In the genomic region with DNA sequence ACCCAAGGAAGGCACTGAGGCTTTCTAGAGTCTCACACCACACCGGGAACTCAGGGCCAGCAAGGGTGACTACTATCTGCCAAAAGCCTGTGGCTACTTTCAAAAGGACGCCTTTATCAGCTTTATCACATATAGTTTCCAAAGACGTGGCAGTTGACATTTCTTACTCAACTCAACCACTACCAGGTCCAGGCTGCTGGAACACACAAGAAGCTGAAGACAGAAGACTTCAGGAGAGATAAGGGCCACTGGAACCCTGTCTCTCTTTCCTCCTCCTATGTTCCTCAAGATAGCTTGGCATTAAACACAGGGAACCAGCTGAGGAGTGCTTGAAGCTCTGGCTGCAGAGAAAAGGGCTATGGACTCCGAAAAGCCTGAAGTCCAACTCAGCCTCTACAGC, we compare ENCODE assay signal across 16 mouse cellular contexts. TPM values are rescaled to one million over a fixed set of nuclear protein-coding genes. Genes with fewer than 3 reads are reported as not detected.
DNase-seq lines count a peak whose midpoint lies in the region; ATAC-seq lines count a peak whose summit lies in the region.
"Had no signal": no experiment of that assay in that cellular context is flagged by ENCODE, and none has a peak within 500 bp of the region (broad histone marks: within the 10 kb centered on the region; RNA-seq: fewer than 3 reads in every experiment).

No protein-coding gene starts in this region.

- no peaks in the 10 kb centered on the region for H3K4me1 ChIP-seq in kidney, embryonic 15.5 days
- peaks cover 68% of the 10 kb centered on the region for H3K4me1 ChIP-seq in liver, embryonic 12.5 days
- H3K4me1 ChIP-seq in forebrain, embryonic 11.5 days (replicated peaks; ENCODE audit: control insufficient read depth, insufficient read depth, low read length): no peaks in the 10 kb centered on the region
- H3K4me1 ChIP-seq: midbrain, embryonic 12.5 days had no signal

- peak; percentile 1 for DNase-seq in kidney, postnatal 10 days
- DNase-seq in embryo, embryonic 9.5 days (ENCODE audit: extremely low spot score): no peak
- DNase-seq in forebrain, embryonic 11.5 days (ENCODE audit: low spot score): no peak
- DNase-seq: cerebellum, postnatal 14 days; gastrocnemius, postnatal 25 days; retina, postnatal 1 day; thymus, postnatal 4 days had no signal

- no peak overlapping the region for H3K27ac ChIP-seq in kidney, embryonic 15.5 days
- H3K27ac ChIP-seq in liver, embryonic 12.5 days: peak overlapping the region; percentile 12
- no peak overlapping the region for H3K27ac ChIP-seq in forebrain, embryonic 11.5 days (ENCODE audit: low read depth, low read length)
- H3K27ac ChIP-seq: heart, embryonic 15.5 days; hindbrain, embryonic 14.5 days; layer of hippocampus, adult 2 months; midbrain, embryonic 12.5 days had no signal

- no peak for ATAC-seq in kidney, embryonic 15.5 days (replicated peaks; ENCODE audit: low FRiP score)
- ATAC-seq in common myeloid progenitor, adult 5-6 weeks (replicated peaks; ENCODE audit: low read depth, poor library complexity, severe bottlenecking): peak; percentile 28
- ATAC-seq in liver, embryonic 12.5 days: peak; percentile 63
- peak; percentile 81 for ATAC-seq in megakaryocyte-erythroid progenitor cell, adult 5-6 weeks (replicated peaks; ENCODE audit: low FRiP score, low TSS enrichment, poor library complexity, severe bottlenecking)
- ATAC-seq in forebrain, embryonic 11.5 days (replicated peaks; ENCODE audit: low FRiP score): no peak

- H3K27me3 ChIP-seq in kidney, embryonic 15.5 days: no peaks in the 10 kb centered on the region
- H3K27me3 ChIP-seq in liver, embryonic 12.5 days (replicated peaks): no peaks in the 10 kb centered on the region
- H3K27me3 ChIP-seq in forebrain, embryonic 11.5 days (ENCODE audit: control insufficient read depth, insufficient read depth, low read length): no peaks in the 10 kb centered on the region
- H3K27me3 ChIP-seq: heart, embryonic 15.5 days; midbrain, embryonic 12.5 days had no signal

- H3K36me3 ChIP-seq in kidney, embryonic 15.5 days: no peaks in the 10 kb centered on the region
- H3K36me3 ChIP-seq in liver, embryonic 12.5 days: peaks cover 38% of the 10 kb centered on the region
- H3K36me3 ChIP-seq in forebrain, embryonic 11.5 days (ENCODE audit: control insufficient read depth, insufficient read depth, low read length): no peaks in the 10 kb centered on the region
- H3K36me3 ChIP-seq: heart, embryonic 15.5 days; midbrain, embryonic 12.5 days had no signal

- H3K4me3 ChIP-seq in kidney, embryonic 15.5 days (replicated peaks): no peak overlapping the region
- H3K4me3 ChIP-seq in liver, embryonic 12.5 days: no peak overlapping the region
- no peak overlapping the region for H3K4me3 ChIP-seq in forebrain, embryonic 11.5 days (ENCODE audit: low read depth, low read length)
- H3K4me3 ChIP-seq: heart, embryonic 15.5 days; layer of hippocampus, adult 2 months; midbrain, embryonic 12.5 days; myocyte had no signal

- 84% methylated on average over 4 of the region's 4 CpGs for WGBS in kidney, embryonic 15.5 days
- WGBS in liver, embryonic 12.5 days (ENCODE audit: insufficient replicate concordance): 31% methylated on average over 4 of the region's 4 CpGs
- 82% methylated on average over 4 of the region's 4 CpGs for WGBS in forebrain, embryonic 11.5 days

- no peak overlapping the region for H3K9ac ChIP-seq in kidney, embryonic 15.5 days
- 0 out of 2 replicates have a peak overlapping the region, but pooled peaks have one; percentile 48 for H3K9ac ChIP-seq in liver, embryonic 12.5 days
- no peak overlapping the region for H3K9ac ChIP-seq in forebrain, embryonic 11.5 days (ENCODE audit: low read length)
- H3K9ac ChIP-seq: heart, embryonic 15.5 days; hindbrain, embryonic 14.5 days; midbrain, embryonic 12.5 days had no signal

- no peak overlapping the region for H3K4me2 ChIP-seq in kidney, embryonic 15.5 days
- H3K4me2 ChIP-seq in liver, embryonic 12.5 days: peak overlapping the region; percentile 1; the same call in 1 of the 2 replicates
- H3K4me2 ChIP-seq in forebrain, embryonic 11.5 days (ENCODE audit: low read depth, low read length, severe bottlenecking): no peak overlapping the region
- H3K4me2 ChIP-seq: heart, embryonic 15.5 days; hindbrain, embryonic 14.5 days; midbrain, embryonic 12.5 days had no signal

- H3K9me3 ChIP-seq in kidney, embryonic 15.5 days (replicated peaks): no peaks in the 10 kb centered on the region
- no peaks in the 10 kb centered on the region for H3K9me3 ChIP-seq in liver, embryonic 12.5 days (replicated peaks)
- no peaks in the 10 kb centered on the region for H3K9me3 ChIP-seq in forebrain, embryonic 11.5 days (ENCODE audit: control insufficient read depth, low read length)
- H3K9me3 ChIP-seq: heart, embryonic 15.5 days; midbrain, embryonic 12.5 days had no signal

RNA-seq across cellular contexts. Expression of gene St3gal4, which starts 21.2 kb away (rescaled TPM):
- polyA plus RNA-seq in kidney, embryonic 15.5 days (2015; fragmentation: Nextera tagmentation; extraction: Ambion mirVana): 17.4 and 17.8 TPM in 2 replicates
- 25.2 and 26.5 TPM in 2 replicates for total RNA-seq in common myeloid progenitor, adult 5-6 weeks (2017)
- 27.9 and 30.1 TPM in 2 replicates for polyA plus RNA-seq in liver, embryonic 12.5 days (2016; fragmentation: Nextera tagmentation; extraction: Ambion mirVana)
- total RNA-seq in megakaryocyte-erythroid progenitor cell, adult 5-6 weeks (2014; fragmentation: Nextera tagmentation): 43.1 and 47.0 TPM in 2 replicates
- total RNA-seq in megakaryocyte-erythroid progenitor cell, adult 5-6 weeks (2017): 24.2 and 31.6 TPM in 2 replicates
- 13.3 and 14.4 TPM in 2 replicates for polyA plus RNA-seq in forebrain, embryonic 11.5 days (2014; fragmentation: Nextera tagmentation; extraction: Ambion mirVana)

Comparison
In these comparisons a context has a peak if more than half of its experiments do, and no peak if none do; other contexts are left out.
1. ATAC-seq: peak in common myeloid progenitor, adult 5-6 weeks (single experiment), liver, embryonic 12.5 days (single experiment) and megakaryocyte-erythroid progenitor cell, adult 5-6 weeks (single experiment); none in kidney, embryonic 15.5 days (single experiment) and forebrain, embryonic 11.5 days (single experiment).